Mouse (Mus musculus) bone marrow macrophage, adult 2 months (primary cell): ENCODE data around the gene Olfr624.

Experiments used
- CTCF ChIP-seq: IDR thresholded peaks from 2 replicates; pipeline ENCODE4 v1.5.1; 2012; ENCODE audit warnings: low read depth, mild to moderate bottlenecking, low read length, moderate library complexity
- POLR2A ChIP-seq: IDR thresholded peaks from 2 replicates; pipeline ENCODE4 v1.6.1; 2012; ENCODE audit warnings: mild to moderate bottlenecking, low read depth, low read length, borderline replicate concordance

- TF ChIP-seq CTCF, result no peak
- TF ChIP-seq POLR2A, result no peak
Observed at GRCm38 (mm10) chr7:103663598-103663997, 7.4 kb downstream of the Olfr624 start, which contains the start of gene Olfr623.
